Mouse (Mus musculus) bone marrow macrophage, adult 2 months (primary cell): ENCODE results near the gene Abhd5.

Source experiments
- CTCF ChIP-seq: IDR thresholded peaks from 2 replicates; pipeline ENCODE4 v1.5.1; 2012; ENCODE audit warnings: low read depth, mild to moderate bottlenecking, low read length, moderate library complexity
- POLR2A ChIP-seq: IDR thresholded peaks from 2 replicates; pipeline ENCODE4 v1.6.1; 2012; ENCODE audit warnings: mild to moderate bottlenecking, low read depth, low read length, borderline replicate concordance

GRCm38 (mm10) chr9:122422706-122423105 is 71.3 kb downstream of the Abhd5 start:
- no peak for TF ChIP-seq CTCF
- TF ChIP-seq POLR2A: no peak
